Mouse (Mus musculus): ENCODE data around the gene St6galnac6.
A peak's percentile ranks its signal among the peaks of the same experiment; 100 is the strongest.

- TF ChIP-seq CTCF (IDR thresholded peaks at IDR 0.05; ENCODE audit: low read depth, low read length) (peak; percentile 46), POLR2A (IDR thresholded peaks at IDR 0.05; ENCODE audit: borderline replicate concordance, low read depth, low read length) (no peak)
These were observed 2.0 kb downstream of the St6galnac6 start for GRCm38 (mm10) chr2:32601417-32602065.
